Mouse (Mus musculus) large intestine, adult 2 months (tissue): Measurements from ENCODE around the gene P2ry6. TPM values are rescaled to one million over a fixed set of nuclear protein-coding genes. Genes with fewer than 3 reads are reported as not detected.

Source experiments
- DNase-seq: peaks from one replicate; pipeline ENCODE4 v3.0.0-alpha.2; 2012; ENCODE audit warnings: low read depth, low spot score
- WGBS: fragments of 180-500 bp; shearing (Covaris S2); methylation state at CpG from one replicate; pipeline ENCODE4 v1.1.7; 2018; 5-methylcytosine and 5-hydroxymethylcytosine counted together
- polyA plus RNA-seq: library from polyadenylated mRNA; depleted of rRNA; stranded (reverse); fragments of >200 nt; gene quantifications from 2 replicates; pipeline ENCODE4 v1.2.3, GENCODE M21; 2012; rRNA removed

Gene P2ry6
- polyA plus RNA-seq, 1 experiment, result 29.1 TPM

- WGBS, result 78% methylated on average over 20 of the region's 20 CpGs
- DNase-seq, result no peak
Observed at GRCm38 (mm10) chr7:100893249-100894056, 81.0 kb downstream of the P2ry6 start.

Other genes starting within 250 kb of the P2ry6 start
- gene Relt, start 111.2 kb downstream of the P2ry6 start, polyA plus RNA-seq, result 6.9 and 7.2 TPM in 2 replicates
- gene Arhgef17, start 42.5 kb downstream of the P2ry6 start, polyA plus RNA-seq, result 5.0 and 6.5 TPM in 2 replicates
- gene P2ry2, start 38.2 kb upstream of the P2ry6 start, polyA plus RNA-seq, result 17.6 and 25.9 TPM in 2 replicates
- gene Fchsd2, start 118.2 kb upstream of the P2ry6 start, polyA plus RNA-seq, result 4.5 and 6.6 TPM in 2 replicates